Mouse (Mus musculus): ENCODE measurements around the gene Slbp.

DNA sequence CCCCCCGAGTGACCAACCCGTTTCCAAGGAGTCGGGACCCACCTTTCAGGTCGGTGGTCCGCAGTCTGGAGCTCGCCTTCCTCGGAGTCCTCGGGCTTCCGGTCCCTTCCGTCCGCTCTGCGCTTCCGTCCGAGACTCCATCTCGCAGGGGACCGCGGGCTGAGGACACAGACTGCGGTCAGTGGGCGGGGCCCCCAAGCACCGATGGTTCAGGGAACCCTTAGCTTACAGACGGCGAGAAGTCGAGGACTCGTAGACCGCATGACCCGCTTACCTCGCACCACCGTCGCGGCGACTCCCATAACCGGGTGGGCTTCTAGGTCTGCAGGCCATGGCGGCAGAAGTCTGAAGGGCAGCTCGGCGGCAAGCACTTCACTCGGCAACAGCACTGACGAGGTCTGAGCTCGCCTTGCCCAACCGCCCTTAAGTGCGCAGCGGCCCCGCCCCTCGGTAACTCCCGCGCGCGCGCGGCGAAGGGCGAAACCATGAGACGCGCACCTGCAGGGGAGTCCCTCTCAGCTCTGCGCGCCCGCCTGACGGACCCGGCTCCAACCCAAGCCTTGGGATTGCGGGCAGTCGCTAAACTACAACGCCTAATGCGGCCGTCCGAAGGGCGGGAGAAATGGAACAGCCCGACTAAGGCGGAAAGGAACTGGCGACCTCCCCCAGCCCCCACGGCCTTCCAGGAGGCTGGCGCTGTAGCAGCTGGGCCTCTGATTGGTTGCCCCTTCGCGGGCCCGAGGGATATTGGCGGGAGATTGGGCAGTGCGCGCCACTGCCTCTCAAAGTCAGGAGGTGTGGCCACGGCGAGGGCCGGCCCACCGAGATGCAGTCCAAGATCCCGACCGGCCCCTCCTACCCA, at the start of gene Slbp:
- TF ChIP-seq CTCF (IDR thresholded peaks at IDR 0.05; ENCODE audit: extremely low read depth, insufficient read depth, insufficient read length, insufficient replicate concordance) (no peak), POLR2A (IDR thresholded peaks at IDR 0.05; ENCODE audit: low read depth, low read length) (peak; percentile 98)

All from spleen, adult 2 months (tissue).